Mouse (Mus musculus): ENCODE measurements around the gene Auts2. TPM values are rescaled to one million over a fixed set of nuclear protein-coding genes. Genes with fewer than 3 reads are reported as not detected.

The Auts2 gene
- polyA plus RNA-seq, 1 experiment = 39.0 TPM

GRCm38 (mm10) chr5:131992268-131992667 lies 550.9 kb downstream of the Auts2 start:
- H3K27me3 ChIP-seq (ENCODE audit: control insufficient read depth, insufficient read depth, low read length) = no peaks in the 10 kb centered on the region
- no peaks in the 10 kb centered on the region for H3K4me1 ChIP-seq (ENCODE audit: control insufficient read depth, insufficient read depth, low read length)
- DNase-seq = no peak
- H3K4me3 ChIP-seq (replicated peaks; ENCODE audit: insufficient read depth, low read depth, low read length) = no peak overlapping the region
- 82% methylated on average over 6 of the region's 6 CpGs for WGBS
- no peak for TF ChIP-seq CTCF (IDR thresholded peaks at IDR 0.05; ENCODE audit: borderline replicate concordance, insufficient read depth, low read depth, low read length)
- no peak for TF ChIP-seq POLR2A (IDR thresholded peaks at IDR 0.05; ENCODE audit: borderline replicate concordance, insufficient read depth, low read length)
- H3K27ac ChIP-seq (ENCODE audit: insufficient read depth, low read length) = no peak overlapping the region

- H3K27ac ChIP-seq (ENCODE audit: insufficient read depth, low read length) = no peak overlapping the region
Measured at GRCm38 (mm10) chr5:131990532-131990931, 552.6 kb downstream of the Auts2 start.

GRCm38 (mm10) chr5:131981451-131981850 lies 561.7 kb downstream of the Auts2 start:
- 84% methylated on average over 3 of the region's 3 CpGs for WGBS
- H3K27me3 ChIP-seq (ENCODE audit: control insufficient read depth, insufficient read depth, low read length) = no peaks in the 10 kb centered on the region; the same call in 1 of the 2 replicates
- H3K4me1 ChIP-seq (ENCODE audit: control insufficient read depth, insufficient read depth, low read length) = no peaks in the 10 kb centered on the region
- no peak for DNase-seq
- H3K27ac ChIP-seq (ENCODE audit: insufficient read depth, low read length) = no peak overlapping the region
- no peak for TF ChIP-seq POLR2A (IDR thresholded peaks at IDR 0.05; ENCODE audit: borderline replicate concordance, insufficient read depth, low read length)
- no peak for TF ChIP-seq CTCF (IDR thresholded peaks at IDR 0.05; ENCODE audit: borderline replicate concordance, insufficient read depth, low read depth, low read length)
- no peak overlapping the region for H3K4me3 ChIP-seq (replicated peaks; ENCODE audit: insufficient read depth, low read depth, low read length)

More at GRCm38 (mm10) chr5:131990532-131990931, 552.6 kb downstream of the Auts2 start:
- WGBS = 97% methylated on average over 1 of the region's 1 CpGs
- Histone ChIP-seq H3K27me3 (ENCODE audit: control insufficient read depth, insufficient read depth, low read length) (no peaks in the 10 kb centered on the region), H3K4me3 (replicated peaks; ENCODE audit: insufficient read depth, low read depth, low read length) (no peak overlapping the region), H3K4me1 (ENCODE audit: control insufficient read depth, insufficient read depth, low read length) (no peaks in the 10 kb centered on the region)
- TF ChIP-seq CTCF (IDR thresholded peaks at IDR 0.05; ENCODE audit: borderline replicate concordance, insufficient read depth, low read depth, low read length) (no peak), POLR2A (IDR thresholded peaks at IDR 0.05; ENCODE audit: borderline replicate concordance, insufficient read depth, low read length) (no peak)
- no peak for DNase-seq

GRCm38 (mm10) chr5:131978939-131979338 lies 564.2 kb downstream of the Auts2 start:
- Histone ChIP-seq H3K27ac (ENCODE audit: insufficient read depth, low read length) (no peak overlapping the region), H3K27me3 (ENCODE audit: control insufficient read depth, insufficient read depth, low read length) (no peaks in the 10 kb centered on the region; the same call in 1 of the 2 replicates), H3K4me3 (replicated peaks; ENCODE audit: insufficient read depth, low read depth, low read length) (no peak overlapping the region), H3K4me1 (ENCODE audit: control insufficient read depth, insufficient read depth, low read length) (no peaks in the 10 kb centered on the region)
- TF ChIP-seq CTCF (IDR thresholded peaks at IDR 0.05; ENCODE audit: borderline replicate concordance, insufficient read depth, low read depth, low read length) = no peak
- DNase-seq = no peak
- 94% methylated on average over 9 of the region's 9 CpGs for WGBS

- H3K27me3 ChIP-seq (ENCODE audit: control insufficient read depth, insufficient read depth, low read length) = no peaks in the 10 kb centered on the region; the same call in 1 of the 2 replicates
- WGBS = 68% methylated on average over 3 of the region's 3 CpGs
- H3K4me3 ChIP-seq (replicated peaks; ENCODE audit: insufficient read depth, low read depth, low read length) = no peak overlapping the region
- H3K4me1 ChIP-seq (ENCODE audit: control insufficient read depth, insufficient read depth, low read length) = no peaks in the 10 kb centered on the region
- no peak for TF ChIP-seq CTCF (IDR thresholded peaks at IDR 0.05; ENCODE audit: borderline replicate concordance, insufficient read depth, low read depth, low read length)
- TF ChIP-seq POLR2A (IDR thresholded peaks at IDR 0.05; ENCODE audit: borderline replicate concordance, insufficient read depth, low read length) = no peak
- no peak overlapping the region for H3K27ac ChIP-seq (ENCODE audit: insufficient read depth, low read length)
- no peak for DNase-seq
Measured at GRCm38 (mm10) chr5:131977497-131977896, 565.6 kb downstream of the Auts2 start.

- 95% methylated on average over 2 of the region's 2 CpGs for WGBS
- TF ChIP-seq POLR2A (IDR thresholded peaks at IDR 0.05; ENCODE audit: borderline replicate concordance, insufficient read depth, low read length) = no peak
- no peak for TF ChIP-seq CTCF (IDR thresholded peaks at IDR 0.05; ENCODE audit: borderline replicate concordance, insufficient read depth, low read depth, low read length)
- Histone ChIP-seq H3K4me3 (replicated peaks; ENCODE audit: insufficient read depth, low read depth, low read length) (no peak overlapping the region), H3K27me3 (ENCODE audit: control insufficient read depth, insufficient read depth, low read length) (no peaks in the 10 kb centered on the region; the same call in 1 of the 2 replicates), H3K27ac (ENCODE audit: insufficient read depth, low read length) (no peak overlapping the region), H3K4me1 (ENCODE audit: control insufficient read depth, insufficient read depth, low read length) (no peaks in the 10 kb centered on the region)
- DNase-seq = no peak
Measured at GRCm38 (mm10) chr5:131971901-131972300, 571.2 kb downstream of the Auts2 start.

- Histone ChIP-seq H3K27ac (ENCODE audit: insufficient read depth, low read length) (no peak overlapping the region), H3K27me3 (ENCODE audit: control insufficient read depth, insufficient read depth, low read length) (no peaks in the 10 kb centered on the region), H3K4me3 (replicated peaks; ENCODE audit: insufficient read depth, low read depth, low read length) (no peak overlapping the region), H3K4me1 (ENCODE audit: control insufficient read depth, insufficient read depth, low read length) (no peaks in the 10 kb centered on the region)
- TF ChIP-seq POLR2A (IDR thresholded peaks at IDR 0.05; ENCODE audit: borderline replicate concordance, insufficient read depth, low read length) (no peak), CTCF (IDR thresholded peaks at IDR 0.05; ENCODE audit: borderline replicate concordance, insufficient read depth, low read depth, low read length) (no peak)
- WGBS = 62% methylated on average over 6 of the region's 6 CpGs
- no peak for DNase-seq
Measured at GRCm38 (mm10) chr5:131965499-131965898, 577.6 kb downstream of the Auts2 start.

GRCm38 (mm10) chr5:131963565-131963964 lies 579.6 kb downstream of the Auts2 start:
- Histone ChIP-seq H3K4me3 (replicated peaks; ENCODE audit: insufficient read depth, low read depth, low read length) (no peak overlapping the region), H3K4me1 (ENCODE audit: control insufficient read depth, insufficient read depth, low read length) (no peaks in the 10 kb centered on the region), H3K27me3 (ENCODE audit: control insufficient read depth, insufficient read depth, low read length) (no peaks in the 10 kb centered on the region), H3K27ac (ENCODE audit: insufficient read depth, low read length) (no peak overlapping the region)
- TF ChIP-seq POLR2A (IDR thresholded peaks at IDR 0.05; ENCODE audit: borderline replicate concordance, insufficient read depth, low read length) = no peak
- no peak for TF ChIP-seq CTCF (IDR thresholded peaks at IDR 0.05; ENCODE audit: borderline replicate concordance, insufficient read depth, low read depth, low read length)
- DNase-seq = no peak
- WGBS = 97% methylated on average over 4 of the region's 4 CpGs

Data from cerebellum, adult 2 months (tissue).